Mouse (Mus musculus) heart, adult 2 months (tissue): Measurements from ENCODE around the gene Nup107.

Experiments used
- CTCF ChIP-seq: fragments of 200-600 bp; IDR thresholded peaks from 2 replicates; pipeline ENCODE4 v1.8.1; 2022; ENCODE audit warnings: antibody characterized with exemption, mild to moderate bottlenecking, moderate library complexity
- EP300 ChIP-seq: fragments of 200-500 bp; IDR thresholded peaks from 2 replicates; pipeline ENCODE4 v1.6.1; 2011; ENCODE audit warnings: low read depth, low read length, control low read depth; ENCODE audit not compliant: insufficient read depth
- POLR2A ChIP-seq: fragments of 200-500 bp; IDR thresholded peaks from 2 replicates; pipeline ENCODE4 v1.6.1; 2011; ENCODE audit warnings: mild to moderate bottlenecking, low read depth, low read length, control low read depth; ENCODE audit not compliant: insufficient read depth

DNA sequence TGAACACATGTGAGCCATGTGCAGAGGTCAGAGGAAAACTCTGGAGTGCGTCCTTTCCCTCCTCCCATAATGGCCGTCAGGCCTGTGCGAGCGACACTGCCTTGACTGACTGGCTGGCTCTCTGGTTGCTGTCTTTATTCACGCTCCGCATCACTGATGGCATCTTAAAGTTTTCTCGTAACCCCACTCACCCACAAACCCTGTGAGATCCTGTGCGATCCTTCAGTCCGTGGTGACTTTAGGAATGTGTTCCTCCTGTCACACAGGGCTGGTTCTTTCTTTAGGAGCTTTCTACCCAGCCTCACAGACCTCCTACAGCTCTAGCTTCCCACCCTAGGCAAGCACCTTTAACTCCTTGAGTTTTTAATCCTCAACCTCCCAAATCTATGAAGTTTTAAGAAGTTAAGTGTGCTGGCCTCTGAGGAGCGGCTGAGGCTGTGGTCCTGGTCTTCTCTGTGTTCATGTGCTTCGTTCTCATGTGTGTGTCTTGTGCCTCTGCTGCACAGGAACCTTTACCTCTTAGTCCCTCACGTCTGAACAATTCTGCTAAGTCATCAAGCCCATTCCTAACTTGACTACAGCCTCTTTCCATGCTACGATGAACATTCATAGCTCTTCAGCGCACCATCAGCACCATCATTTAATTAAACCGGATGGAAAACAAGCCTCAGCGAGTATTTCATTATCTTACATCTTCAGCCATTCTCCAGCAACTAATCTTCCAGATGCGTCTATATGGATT lies 20.0 kb downstream of the Nup107 start:
- TF ChIP-seq EP300 (no peak), CTCF (no peak), POLR2A (no peak)
